Mouse (Mus musculus): Measurements from ENCODE around the gene Cdk2ap2. TPM values are rescaled to one million over a fixed set of nuclear protein-coding genes. Genes with fewer than 3 reads are reported as not detected.
A peak's percentile ranks its signal among the peaks of the same experiment; 100 is the strongest.

The Cdk2ap2 gene
- polyA plus RNA-seq, 1 experiment from 2014 or later, result 93.8 TPM

GRCm38 (mm10) chr19:4113186-4113805, 16.3 kb downstream of the Cdk2ap2 start:
- peak; percentile 93 for DNase-seq (ENCODE audit: low read depth, low spot score)

GRCm38 (mm10) chr19:4113806-4114230, 16.8 kb downstream of the Cdk2ap2 start:
- ChIA-PET POLR2A (interaction anchor here (0.9 kb wide), 1 partner anchor 15 kb away, joined by 4 read pairs; no protein-coding TSS in a partner anchor), CTCF (interaction anchor here (1.1 to 2.5 kb wide), 4 partner anchors 11 to 115 kb away, joined by 3 to 7 read pairs (median 3); no protein-coding TSS in a partner anchor)
- no peak for TF ChIP-seq CTCF (IDR thresholded peaks at IDR 0.05)
- DNase-seq (ENCODE audit: low read depth, low spot score), result no peak
- in situ Hi-C loops (cut with MboI; ENCODE audit: low pct_unique_long_range_greater_than_20kb), result no loop called here
- peak; percentile 20 for ATAC-seq
- H3K27me3 ChIP-seq, result no peaks in the 10 kb centered on the region

More at GRCm38 (mm10) chr19:4113186-4113805, 16.3 kb downstream of the Cdk2ap2 start:
- peak; percentile 78 for ATAC-seq
- in situ Hi-C loops (cut with MboI; ENCODE audit: low pct_unique_long_range_greater_than_20kb), result no loop called here
- ChIA-PET POLR2A (interaction anchor here (0.9 kb wide), 1 partner anchor 14 kb away, joined by 4 read pairs; no protein-coding TSS in a partner anchor), CTCF (interaction anchor here (1.1 to 2.5 kb wide), 3 partner anchors 12 to 115 kb away, joined by 3 to 7 read pairs (median 3); no protein-coding TSS in a partner anchor)
- no peaks in the 10 kb centered on the region for H3K27me3 ChIP-seq
- TF ChIP-seq CTCF (IDR thresholded peaks at IDR 0.05), result no peak

- no peaks in the 10 kb centered on the region for H3K27me3 ChIP-seq
- ChIA-PET CTCF (interaction anchor here (1.3 to 2.5 kb wide), 2 partner anchors 11 to 16 kb away, joined by 3 to 7 read pairs; no protein-coding TSS in a partner anchor), POLR2A (no interaction called here)
- DNase-seq (ENCODE audit: low read depth, low spot score), result no peak
- no peak for TF ChIP-seq CTCF (IDR thresholded peaks at IDR 0.05)
- in situ Hi-C loops (cut with MboI; ENCODE audit: low pct_unique_long_range_greater_than_20kb), result no loop called here
- no peak for ATAC-seq
These were observed 17.6 kb downstream of the Cdk2ap2 start for GRCm38 (mm10) chr19:4114551-4114950.

- no peak for TF ChIP-seq CTCF (IDR thresholded peaks at IDR 0.05)
- DNase-seq (ENCODE audit: low read depth, low spot score) (no peak), ATAC-seq (no peak)
- ChIA-PET POLR2A (no interaction called here), CTCF (interaction anchor here (1.3 to 2.5 kb wide), 2 partner anchors 10 to 16 kb away, joined by 3 to 7 read pairs; no protein-coding TSS in a partner anchor)
- no peaks in the 10 kb centered on the region for H3K27me3 ChIP-seq
- in situ Hi-C loops (cut with MboI; ENCODE audit: low pct_unique_long_range_greater_than_20kb), result no loop called here
These were observed 18.2 kb downstream of the Cdk2ap2 start for GRCm38 (mm10) chr19:4115144-4115543.

- ChIA-PET CTCF (interaction anchor here (1.3 to 1.7 kb wide), 2 partner anchors 9 to 17 kb away, joined by 4 read pairs; no protein-coding TSS in a partner anchor), POLR2A (no interaction called here)
- no peak for TF ChIP-seq CTCF (IDR thresholded peaks at IDR 0.05)
- DNase-seq (ENCODE audit: low read depth, low spot score), result no peak
- no peak for ATAC-seq
- H3K27me3 ChIP-seq, result no peaks in the 10 kb centered on the region
- in situ Hi-C loops (cut with MboI; ENCODE audit: low pct_unique_long_range_greater_than_20kb), result no loop called here
These were observed 18.8 kb downstream of the Cdk2ap2 start for GRCm38 (mm10) chr19:4115816-4116215.

- CTCF ChIA-PET, result interaction anchor here (1.3 to 1.7 kb wide), 2 partner anchors 8 to 18 kb away, joined by 4 read pairs; no protein-coding TSS in a partner anchor
- no peak for DNase-seq (ENCODE audit: low read depth, low spot score)
These were observed 20.0 kb downstream of the Cdk2ap2 start for GRCm38 (mm10) chr19:4117006-4117405.

GRCm38 (mm10) chr19:4118350-4118749, 21.4 kb downstream of the Cdk2ap2 start:
- DNase-seq (ENCODE audit: low read depth, low spot score), result no peak
- in situ Hi-C loops (cut with MboI; ENCODE audit: low pct_unique_long_range_greater_than_20kb), result no loop called here
- no peak for TF ChIP-seq CTCF (IDR thresholded peaks at IDR 0.05)
- no peak for ATAC-seq
- POLR2A ChIA-PET, result interaction anchor here (0.6 kb wide), 2 partner anchors 21 to 65 kb away, joined by 3 read pairs; partner anchors contain the start of gene Gpr152
- no peaks in the 10 kb centered on the region for H3K27me3 ChIP-seq
- CTCF ChIA-PET, result no interaction called here

More at GRCm38 (mm10) chr19:4117006-4117405, 20.0 kb downstream of the Cdk2ap2 start:
- POLR2A ChIA-PET, result interaction anchor here (0.6 kb wide), 1 partner anchor 47 kb away, joined by 3 read pairs; no protein-coding TSS in a partner anchor
- TF ChIP-seq CTCF (IDR thresholded peaks at IDR 0.05), result no peak
- ATAC-seq, result no peak
- no peaks in the 10 kb centered on the region for H3K27me3 ChIP-seq
- in situ Hi-C loops (cut with MboI; ENCODE audit: low pct_unique_long_range_greater_than_20kb), result no loop called here

GRCm38 (mm10) chr19:4119716-4120487, 22.9 kb downstream of the Cdk2ap2 start:
- in situ Hi-C loops (cut with MboI; ENCODE audit: low pct_unique_long_range_greater_than_20kb), result loop anchor here (5.0 kb wide), 1 partner anchor 82 kb away; the partner anchor contains the start of gene Rad9a
- no peak for ATAC-seq
- CTCF ChIA-PET, result interaction anchor here (1.3 to 2.4 kb wide), 3 partner anchors 20 to 108 kb away, joined by 4 to 11 read pairs (median 7); partner anchors contain the start of gene Pitpnm1
- no peak for DNase-seq (ENCODE audit: low read depth, low spot score)
- POLR2A ChIA-PET, result interaction anchor here (1.0 to 1.2 kb wide), 2 partner anchors 14 to 50 kb away, joined by 3 read pairs; no protein-coding TSS in a partner anchor
- TF ChIP-seq CTCF (IDR thresholded peaks at IDR 0.05), result no peak
- no peaks in the 10 kb centered on the region for H3K27me3 ChIP-seq

- no peak for ATAC-seq
- no peak for DNase-seq (ENCODE audit: low read depth, low spot score)
- CTCF ChIA-PET, result interaction anchor here (1.1 to 2.4 kb wide), 4 partner anchors 9 to 108 kb away, joined by 4 to 11 read pairs (median 6); partner anchors contain the start of gene Pitpnm1
- no peak for TF ChIP-seq CTCF (IDR thresholded peaks at IDR 0.05)
- POLR2A ChIA-PET, result interaction anchor here (0.8 to 1.2 kb wide), 6 partner anchors 14 to 96 kb away, joined by 3 to 5 read pairs (median 4); partner anchors contain the start of gene Pitpnm1
- no peaks in the 10 kb centered on the region for H3K27me3 ChIP-seq
- in situ Hi-C loops (cut with MboI; ENCODE audit: low pct_unique_long_range_greater_than_20kb), result loop anchor here (5.0 kb wide), 1 partner anchor 82 kb away; the partner anchor contains the start of gene Rad9a
These were observed 23.5 kb downstream of the Cdk2ap2 start for GRCm38 (mm10) chr19:4120496-4120895.

All from Patski (cell line).